Mouse (Mus musculus) ES-E14 (cell line): ENCODE measurements around the gene Hnrnpdl. TPM values are rescaled to one million over a fixed set of nuclear protein-coding genes. Genes with fewer than 3 reads are reported as not detected.

Source experiments
- DNase-seq: peaks from one replicate; pipeline ENCODE4 v3.0.0-alpha.2; 2013; ENCODE audit warnings: low read depth, low spot score
- H3K27ac ChIP-seq: 2 replicates; pipeline ENCODE4 v1.5.1; 2012; ENCODE audit warnings: low read depth, mild to moderate bottlenecking, low read length, moderate library complexity, mixed read lengths; ENCODE audit not compliant: poor library complexity, insufficient read depth, severe bottlenecking
- H3K36me3 ChIP-seq: 2 replicates; pipeline ENCODE4 v1.6.1; 2012; ENCODE audit warnings: mild to moderate bottlenecking, low read length, moderate library complexity, mixed read lengths; ENCODE audit not compliant: control insufficient read depth, poor library complexity, insufficient read depth, severe bottlenecking
- H3K4me1 ChIP-seq, 2 experiments: fragments of 150-350 bp in 1 of 2; sonication (generic) in 1 of 2; 2 replicates each; pipeline ENCODE4 v1.6.1; 2012; ENCODE audit warnings: low read length in 2 of 2, mild to moderate bottlenecking in 1 of 2, mixed read lengths in 1 of 2; ENCODE audit not compliant: control insufficient read depth in 2 of 2, insufficient read depth in 2 of 2, poor library complexity in 1 of 2
- H3K4me3 ChIP-seq, 2 experiments: fragments of 150-350 bp in 1 of 2; sonication (generic) in 1 of 2; 2 replicates each; pipeline ENCODE4 v1.5.1; 2012; ENCODE audit warnings: low read length in 2 of 2, low read depth in 1 of 2, mild to moderate bottlenecking in 1 of 2, mixed read lengths in 1 of 2; ENCODE audit not compliant: insufficient read depth in 1 of 2, poor library complexity in 1 of 2, severe bottlenecking in 1 of 2
- H3K9ac ChIP-seq: 2 replicates; pipeline ENCODE4 v1.6.1; 2012; ENCODE audit warnings: low read depth, mild to moderate bottlenecking, low read length, mixed read lengths; ENCODE audit not compliant: poor library complexity, insufficient read depth, severe bottlenecking
- H3K9me3 ChIP-seq: fragments of 150-350 bp; sonication (generic); 2 replicates; pipeline ENCODE4 v1.6.1; 2012; ENCODE audit warnings: low read depth, mild to moderate bottlenecking, low read length; ENCODE audit not compliant: control insufficient read depth, insufficient read depth
- CHD2 ChIP-seq: IDR thresholded peaks from 2 replicates; pipeline ENCODE4 v1.6.1; 2014; ENCODE audit warnings: mild to moderate bottlenecking, low read depth, low read length, inconsistent platforms
- HCFC1 ChIP-seq: IDR thresholded peaks from 2 replicates; pipeline ENCODE4 v1.6.1; 2012; ENCODE audit warnings: low read length, inconsistent platforms, borderline replicate concordance; ENCODE audit not compliant: insufficient read depth
- MAFK ChIP-seq: IDR thresholded peaks from 2 replicates; pipeline ENCODE4 v1.6.1; 2014; ENCODE audit warnings: mild to moderate bottlenecking, low read depth, low read length, inconsistent platforms; ENCODE audit not compliant: insufficient read depth
- ZC3H11A ChIP-seq: IDR thresholded peaks from 2 replicates; pipeline ENCODE4 v1.6.1; 2012; ENCODE audit warnings: low read depth, mild to moderate bottlenecking, inconsistent platforms, low read length, borderline replicate concordance
- ZNF384 ChIP-seq: IDR thresholded peaks from 2 replicates; pipeline ENCODE4 v1.6.1; 2012; ENCODE audit warnings: low read depth, low read length, inconsistent platforms
- in situ Hi-C, 2 experiments: fragments of 600-800 bp; cut with MboI; formaldehyde crosslinking; loops; one replicate each; pipeline ENCODE4 v1.15.1; 2025; ENCODE audit warnings: low sequenced_read_pairs in 2 of 2, inconsistent platforms in 1 of 2; ENCODE audit not compliant: unreplicated experiment in 2 of 2
- total RNA-seq: library from RNA; depleted of rRNA; stranded (reverse); fragments of 300-350 nt; gene quantifications from 2 replicates; pipeline ENCODE4 v1.2.3, GENCODE M21; 2012; rRNA removed

Gene Hnrnpdl
- total RNA-seq, result 177 and 184 TPM in 2 replicates

GRCm38 (mm10) chr5:100039602-100040142 lies at the start of gene Hnrnpdl, which contains the start of gene Enoph1:
Hnrnpdl (minus strand) TSS chr5:100039664.
Enoph1 (plus strand) TSS chr5:100039985.
- TF ChIP-seq MAFK, result no peak
- TF ChIP-seq ZC3H11A, result no peak
- no peak; the same call in 1 of the 2 replicates for TF ChIP-seq HCFC1
- no peak for TF ChIP-seq CHD2
- no peak for TF ChIP-seq ZNF384
- peak; percentile 91 for DNase-seq
- peak within 1 kb of the TSS; percentile 89 to 96 for H3K4me3 ChIP-seq
- peaks cover 3 to 7% of the 10 kb centered on the region in 2 experiments; a peak in 1 of 4 replicates for H3K4me1 ChIP-seq
- peak within 1 kb of the TSS; percentile 87 for H3K27ac ChIP-seq
- peaks cover 24% of the 10 kb centered on the region for H3K36me3 ChIP-seq
- peak within 1 kb of the TSS; percentile 99 for H3K9ac ChIP-seq
- in situ Hi-C loops, result no loop called here
- H3K9me3 ChIP-seq, result no peaks in the 10 kb centered on the region

- no peak overlapping the region for H3K27ac ChIP-seq
- TF ChIP-seq ZNF384 (no peak), ZC3H11A (no peak), MAFK (no peak)
- H3K4me1 ChIP-seq, result no peaks in the 10 kb centered on the region
- no peak overlapping the region for H3K9ac ChIP-seq
- no peak overlapping the region for H3K4me3 ChIP-seq
- no peak for DNase-seq
- H3K9me3 ChIP-seq, result no peaks in the 10 kb centered on the region
- H3K36me3 ChIP-seq, result no peaks in the 10 kb centered on the region
- in situ Hi-C loops, result loop anchor here in 1 of 2 experiments (25.0 kb wide), 1 partner anchor 152 kb away; no protein-coding TSS in a partner anchor
Observed at GRCm38 (mm10) chr5:100085097-100085496, 45.6 kb upstream of the Hnrnpdl start.

GRCm38 (mm10) chr5:100083953-100084562 lies 44.6 kb upstream of the Hnrnpdl start:
- no peak for DNase-seq
- Histone ChIP-seq H3K36me3 (no peaks in the 10 kb centered on the region), H3K4me1 (0 out of 4 replicates have a peak, but pooled peaks cover 0 to 4% of the 10 kb centered on the region in 2 experiments), H3K27ac (no peak overlapping the region), H3K9me3 (no peaks in the 10 kb centered on the region), H3K4me3 (no peak overlapping the region), H3K9ac (no peak overlapping the region)
- in situ Hi-C loops, result loop anchor here in 1 of 2 experiments (25.0 kb wide), 1 partner anchor 153 kb away; no protein-coding TSS in a partner anchor
- TF ChIP-seq CHD2 (no peak), ZC3H11A (no peak)

- TF ChIP-seq CHD2, result no peak
- no peak for TF ChIP-seq ZC3H11A
- TF ChIP-seq MAFK, result no peak
- no peak for TF ChIP-seq ZNF384
- TF ChIP-seq HCFC1, result no peak
- Histone ChIP-seq H3K36me3 (no peaks in the 10 kb centered on the region), H3K27ac (no peak overlapping the region), H3K4me1 (peaks cover 0 to 6% of the 10 kb centered on the region in 2 experiments; a peak in 1 of 4 replicates), H3K4me3 (no peak overlapping the region), H3K9ac (no peak overlapping the region), H3K9me3 (no peaks in the 10 kb centered on the region)
- in situ Hi-C loops, result loop anchor here in 1 of 2 experiments (25.0 kb wide), 1 partner anchor 155 kb away; no protein-coding TSS in a partner anchor
- DNase-seq, result no peak
Observed at GRCm38 (mm10) chr5:100082006-100082405, 42.5 kb upstream of the Hnrnpdl start.
